Mouse (Mus musculus): ENCODE results near the gene Dtymk. TPM values are rescaled to one million over a fixed set of nuclear protein-coding genes. Genes with fewer than 3 reads are reported as not detected.
"Not testable (repeated sequence)": the region's sequence is repeated elsewhere in the genome, so short reads cannot be mapped to it uniquely, and the experiment has no call there.

Gene Dtymk
- total RNA-seq, 2 experiments from 2014 or later = 15.7 to 16.4 TPM

- DNase-seq = no peak
Observed at GRCm38 (mm10) chr1:93805221-93805951, 3.7 kb upstream of the Dtymk start.

- no peak for DNase-seq
Observed at GRCm38 (mm10) chr1:93804818-93805217, 3.1 kb upstream of the Dtymk start.

- peak; percentile 98 for DNase-seq
Observed at GRCm38 (mm10) chr1:93803556-93804507, 2.1 kb upstream of the Dtymk start, which contains the start of gene Ing5. TSS of gene Ing5 (plus strand) at chr1:93803965.

- DNase-seq = no peak
Observed at GRCm38 (mm10) chr1:93802771-93803170, 1.0 kb upstream of the Dtymk start.

GRCm38 (mm10) chr1:93800670-93801503, 847 bp downstream of the Dtymk start:
- no peak for DNase-seq

GRCm38 (mm10) chr1:93795886-93796285, 5.8 kb downstream of the Dtymk start:
- no peak for DNase-seq

- DNase-seq = no peak
Observed at GRCm38 (mm10) chr1:93794526-93794925, 7.2 kb downstream of the Dtymk start.

- no peak for DNase-seq
Observed at GRCm38 (mm10) chr1:93786912-93787311, 14.8 kb downstream of the Dtymk start.

- DNase-seq = no peak
Observed at GRCm38 (mm10) chr1:93776686-93777085, 25.0 kb downstream of the Dtymk start.

GRCm38 (mm10) chr1:93769901-93770300, 31.8 kb downstream of the Dtymk start:
- no peak for DNase-seq

- no peak for DNase-seq
Observed at GRCm38 (mm10) chr1:93767600-93767999, 34.1 kb downstream of the Dtymk start.

- DNase-seq = no peak
Observed at GRCm38 (mm10) chr1:93764871-93765591, 36.7 kb downstream of the Dtymk start.

GRCm38 (mm10) chr1:93763531-93763930, 38.2 kb downstream of the Dtymk start:
- not testable (repeated sequence) for DNase-seq

- DNase-seq = no peak
Observed at GRCm38 (mm10) chr1:93760076-93760475, 41.7 kb downstream of the Dtymk start.

- DNase-seq = no peak
Observed at GRCm38 (mm10) chr1:93756154-93756553, 45.6 kb downstream of the Dtymk start.

- no peak for DNase-seq
Observed at GRCm38 (mm10) chr1:93755618-93756017, 46.1 kb downstream of the Dtymk start.

- no peak for DNase-seq
Observed at GRCm38 (mm10) chr1:93755291-93755610, 46.5 kb downstream of the Dtymk start.

- peak; percentile 95 for DNase-seq
Observed at GRCm38 (mm10) chr1:93754573-93755290, 47.0 kb downstream of the Dtymk start, which contains the start of gene Thap4. TSS of gene Thap4 (minus strand) at chr1:93754864.

- peak; percentile 24 for DNase-seq
Observed at GRCm38 (mm10) chr1:93753911-93754572, 47.7 kb downstream of the Dtymk start.

GRCm38 (mm10) chr1:93751290-93751689, 50.4 kb downstream of the Dtymk start, which contains the start of gene Atg4b:
TSS of gene Atg4b (plus strand) at chr1:93751500.
- DNase-seq = no peak
